Mouse (Mus musculus) embryonic facial prominence, embryonic 12.5 days (tissue): ENCODE data around the gene Crygb. TPM values are rescaled to one million over a fixed set of nuclear protein-coding genes. Genes with fewer than 3 reads are reported as not detected.

Experiments
- ATAC-seq: fragments of 200-750 bp; cut with Nextera tagmentation; 2 replicates; pipeline ENCODE4 v1.8.0; 2017; ENCODE audit not compliant: insufficient number of reproducible peaks, insufficient read depth, low FRiP score, low TSS enrichment
- H3K27ac ChIP-seq: fragments of 300-500 bp; sonication (generic); 2 replicates; pipeline ENCODE4 v1.5.1; 2016; ENCODE audit warnings: mild to moderate bottlenecking
- H3K27me3 ChIP-seq: fragments of 300-500 bp; sonication (generic); 2 replicates; pipeline ENCODE4 v1.6.1; 2016; ENCODE audit warnings: mild to moderate bottlenecking, moderate library complexity
- H3K36me3 ChIP-seq: fragments of 300-500 bp; sonication (generic); 2 replicates; pipeline ENCODE4 v1.6.1; 2016; ENCODE audit warnings: mild to moderate bottlenecking
- H3K4me1 ChIP-seq: fragments of 300-500 bp; sonication (generic); 2 replicates; pipeline ENCODE4 v1.6.1; 2016
- H3K4me2 ChIP-seq: fragments of 300-500 bp; sonication (generic); replicated peaks from 2 replicates; pipeline ENCODE4 v1.6.1; 2016; ENCODE audit warnings: mild to moderate bottlenecking, moderate library complexity
- H3K4me3 ChIP-seq: fragments of 300-500 bp; sonication (generic); 2 replicates; pipeline ENCODE4 v1.5.1; 2016; ENCODE audit warnings: mild to moderate bottlenecking
- H3K9ac ChIP-seq: fragments of 300-500 bp; sonication (generic); 2 replicates; pipeline ENCODE4 v1.6.1; 2016; ENCODE audit warnings: mild to moderate bottlenecking, moderate library complexity
- H3K9me3 ChIP-seq: fragments of 300-500 bp; sonication (generic); 2 replicates; pipeline ENCODE4 v1.6.1; 2016; ENCODE audit warnings: mild to moderate bottlenecking, moderate library complexity
- polyA plus RNA-seq: library from polyadenylated mRNA; unstranded; fragments of >200 nt; fragmentation: Nextera tagmentation; extraction: Ambion mirVana; gene quantifications from 2 replicates; pipeline ENCODE4 v1.2.1, GENCODE M21; 2016

Crygb gene
- polyA plus RNA-seq, 1 experiment from 2014 or later: 5.9 TPM

DNA sequence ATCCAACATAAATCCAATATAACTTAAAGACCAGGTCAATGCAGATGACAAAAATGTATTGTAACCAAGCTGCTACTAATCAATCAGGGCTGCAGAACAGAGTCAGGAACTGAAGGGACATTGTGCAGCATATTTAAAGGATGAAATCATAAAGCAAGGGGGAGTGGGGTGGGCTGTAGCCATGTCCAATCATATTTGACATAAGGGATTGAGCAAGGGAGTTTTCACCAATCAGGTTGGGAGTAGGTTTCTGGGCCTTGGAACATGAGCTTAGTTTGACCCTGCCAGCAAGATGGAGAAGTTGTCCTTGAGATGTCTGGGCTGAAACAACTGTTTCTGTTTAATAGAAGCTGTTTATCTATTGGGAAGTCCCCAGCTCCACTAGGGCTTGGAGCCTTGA is 49.4 kb downstream of the Crygb start, which contains the start of gene Akr1cl:
Gene Akr1cl (minus strand): TSS at position 119 of the 400 bp plus-strand sequence.
- H3K9me3 ChIP-seq: no peaks in the 10 kb centered on the region
- no peak within 1 kb of the TSS for H3K4me3 ChIP-seq
- no peak for ATAC-seq
- no peak within 1 kb of the TSS for H3K4me2 ChIP-seq
- no peaks in the 10 kb centered on the region for H3K36me3 ChIP-seq
- no peak within 1 kb of the TSS for H3K9ac ChIP-seq
- no peaks in the 10 kb centered on the region for H3K27me3 ChIP-seq
- H3K4me1 ChIP-seq: peaks cover 6% of the 10 kb centered on the region; the same call in 1 of the 2 replicates
- no peak within 1 kb of the TSS for H3K27ac ChIP-seq

Other genes starting within 250 kb of the Crygb start
- 10.2 and 11.0 TPM in 2 replicates for gene Plekhm3, start 125.5 kb downstream of the Crygb start, polyA plus RNA-seq
- gene Akr1cl, start 49.5 kb downstream of the Crygb start, polyA plus RNA-seq: 0.50 TPM in 2 replicates
- 16.1 and 29.2 TPM in 2 replicates for gene Cryge, start 31.1 kb downstream of the Crygb start, polyA plus RNA-seq
- gene Crygd, start 18.8 kb downstream of the Crygb start, polyA plus RNA-seq: 4.4 and 6.0 TPM in 2 replicates
- gene Crygc, start 8.6 kb downstream of the Crygb start, polyA plus RNA-seq: 6.9 and 15.0 TPM in 2 replicates
- gene Cryga, start 21.1 kb upstream of the Crygb start, polyA plus RNA-seq: 33.2 and 41.0 TPM in 2 replicates
- gene Gm28845, start 37.3 kb upstream of the Crygb start, polyA plus RNA-seq: not detected in 2 replicates
- gene D630023F18Rik, start 40.9 kb upstream of the Crygb start, polyA plus RNA-seq: 0.19 and 0.42 TPM in 2 replicates
- 175 and 180 TPM in 2 replicates for gene Idh1, start 104.2 kb upstream of the Crygb start, polyA plus RNA-seq
- 14.4 and 15.9 TPM in 2 replicates for gene Pikfyve, start 104.4 kb upstream of the Crygb start, polyA plus RNA-seq
- gene Pth2r, start 199.8 kb upstream of the Crygb start, polyA plus RNA-seq: 0.09 and 0.27 TPM in 2 replicates